Mouse (Mus musculus): ENCODE results near the gene Tm9sf3.
A peak's percentile ranks its signal among the peaks of the same experiment; 100 is the strongest.

The Tm9sf3 gene

DNA sequence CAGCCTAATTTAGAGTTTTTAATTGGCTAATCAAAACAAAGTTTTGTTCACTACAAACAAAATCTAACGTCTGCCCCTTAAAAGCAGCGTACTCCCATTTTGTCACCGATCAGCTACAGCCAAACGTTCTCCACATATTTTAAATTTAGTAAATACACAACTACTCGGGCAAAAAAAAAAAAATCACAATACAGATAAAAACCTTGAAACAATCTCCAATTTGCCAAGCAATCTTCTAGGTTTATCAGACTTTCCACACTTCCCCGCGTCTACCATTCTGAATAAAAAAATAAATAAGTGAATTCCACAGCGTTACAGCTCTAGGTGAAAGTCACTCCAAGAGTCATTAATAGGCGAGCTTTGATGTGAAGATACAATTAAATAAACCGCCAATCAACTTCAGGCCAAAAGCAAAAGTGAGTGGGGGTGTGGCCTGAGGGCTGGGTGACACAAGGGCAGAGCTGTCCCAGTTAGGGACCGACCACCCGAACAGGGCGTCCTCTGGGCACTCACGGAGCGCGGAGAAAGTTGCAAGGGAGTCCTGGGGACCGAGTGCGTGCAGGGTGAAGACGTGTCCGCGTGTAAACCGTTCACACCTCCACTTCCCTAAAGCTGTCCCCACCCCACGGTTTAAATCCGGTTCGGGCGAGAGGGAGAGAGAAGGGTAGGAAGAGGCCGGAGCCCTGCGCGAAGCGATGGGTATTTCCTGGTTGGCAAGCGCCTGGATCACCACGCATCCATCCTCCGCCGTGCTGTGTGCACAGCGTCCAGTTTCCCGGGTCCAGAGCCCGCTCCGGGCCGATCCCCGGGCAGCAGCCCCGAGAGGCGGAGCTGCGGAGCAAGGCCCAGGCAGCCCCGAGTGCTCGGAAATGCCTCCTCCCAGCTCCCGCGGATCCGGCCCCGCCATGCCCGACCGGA lies 826 bp downstream of the Tm9sf3 start:
- peak; percentile 72 for DNase-seq

DNA sequence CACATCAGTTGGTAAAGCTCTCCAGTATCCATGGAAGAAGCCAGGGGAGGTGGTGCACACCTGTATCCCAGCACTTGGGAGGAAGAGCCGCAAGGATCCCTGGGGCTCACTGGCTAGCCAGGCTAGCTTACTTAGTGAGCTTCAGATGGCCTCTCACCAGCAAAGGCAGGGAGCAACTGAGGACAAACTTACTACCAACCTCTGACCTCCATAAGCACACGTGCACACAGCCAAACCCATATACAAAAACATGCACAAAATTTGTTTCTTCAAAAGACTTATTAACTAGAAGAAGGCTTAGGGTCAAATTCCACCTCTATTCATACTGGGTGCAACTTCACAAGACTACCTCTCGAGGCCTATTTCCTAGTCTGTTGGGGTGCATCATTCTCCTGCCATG lies 3.1 kb downstream of the Tm9sf3 start:
- DNase-seq: no peak

DNA sequence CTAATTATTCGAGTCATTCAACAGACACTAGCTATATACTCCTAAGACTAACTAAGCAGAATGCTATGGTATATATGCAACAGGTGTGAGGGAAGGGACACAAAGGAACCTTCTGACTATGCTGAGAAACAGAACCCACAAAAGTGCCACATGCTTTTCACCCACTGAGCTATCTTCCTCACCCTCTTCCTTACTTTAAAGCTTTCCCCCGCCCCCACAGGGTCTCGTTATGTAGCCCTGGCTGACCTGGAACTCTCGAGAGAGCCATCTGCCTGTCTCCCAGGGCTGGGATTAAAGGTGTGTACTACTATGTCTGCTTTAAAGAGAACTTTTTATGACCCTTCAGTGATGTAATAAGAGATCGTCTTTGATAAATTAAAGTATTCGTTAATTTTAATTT lies 4.5 kb downstream of the Tm9sf3 start:
- DNase-seq: no peak

DNA sequence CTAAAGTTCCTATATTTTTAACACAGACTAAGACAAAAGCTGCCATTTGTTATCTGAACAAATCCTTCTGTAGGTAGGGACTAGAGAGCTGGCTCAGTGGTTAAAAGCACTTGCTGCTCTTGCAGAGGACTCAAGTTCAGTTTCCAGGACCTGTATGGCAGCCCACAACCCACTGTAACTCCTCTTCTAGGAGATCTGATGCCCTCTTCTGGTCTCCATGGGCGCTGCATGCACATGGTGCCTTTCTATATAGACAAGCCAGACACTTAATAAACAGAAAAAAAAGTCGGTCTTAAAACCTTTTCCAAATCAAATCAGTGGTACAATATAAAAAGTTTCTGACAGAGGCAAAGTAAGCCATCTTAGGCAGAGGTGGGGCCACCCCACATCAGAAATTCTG lies 5.1 kb downstream of the Tm9sf3 start:
- DNase-seq: no peak

DNA sequence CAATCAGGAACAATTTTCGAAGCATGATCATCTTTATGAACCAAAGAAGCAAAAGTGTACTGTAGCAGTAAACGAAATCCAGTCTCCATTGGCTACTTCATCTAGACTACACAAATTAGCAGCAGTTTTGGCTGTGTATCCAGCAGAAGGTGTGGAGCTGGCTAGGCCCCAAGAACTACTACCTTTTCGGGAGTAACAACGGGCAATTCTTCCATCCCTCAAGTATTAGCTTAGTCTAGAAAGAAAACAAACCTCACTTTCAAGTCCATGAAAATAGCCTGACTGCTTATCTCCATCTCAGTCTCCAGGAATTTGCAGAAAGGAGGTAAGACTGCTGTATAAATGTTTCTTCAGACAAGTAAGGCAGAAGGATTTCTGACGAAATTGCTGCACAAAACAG lies 9.2 kb downstream of the Tm9sf3 start:
- no peak for DNase-seq

DNA sequence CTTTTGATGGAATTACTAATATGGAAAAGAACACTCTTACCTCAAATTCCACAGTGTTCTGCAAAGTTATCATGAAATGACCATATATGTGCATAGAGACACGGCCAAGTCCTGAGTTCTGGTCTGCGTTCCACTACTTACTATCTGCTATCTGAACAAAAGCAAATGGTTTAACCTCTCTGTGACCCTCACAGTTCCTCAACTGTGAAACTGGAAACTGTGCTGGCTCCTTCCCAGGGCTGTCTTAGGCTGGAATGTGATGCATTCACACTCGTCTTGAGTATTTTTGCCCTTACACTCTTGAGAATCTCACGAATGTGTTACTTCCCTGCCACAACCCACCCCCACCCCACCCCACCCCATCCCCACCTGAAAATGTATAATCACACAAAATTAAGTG lies 14.8 kb downstream of the Tm9sf3 start:
- no peak for DNase-seq

DNA sequence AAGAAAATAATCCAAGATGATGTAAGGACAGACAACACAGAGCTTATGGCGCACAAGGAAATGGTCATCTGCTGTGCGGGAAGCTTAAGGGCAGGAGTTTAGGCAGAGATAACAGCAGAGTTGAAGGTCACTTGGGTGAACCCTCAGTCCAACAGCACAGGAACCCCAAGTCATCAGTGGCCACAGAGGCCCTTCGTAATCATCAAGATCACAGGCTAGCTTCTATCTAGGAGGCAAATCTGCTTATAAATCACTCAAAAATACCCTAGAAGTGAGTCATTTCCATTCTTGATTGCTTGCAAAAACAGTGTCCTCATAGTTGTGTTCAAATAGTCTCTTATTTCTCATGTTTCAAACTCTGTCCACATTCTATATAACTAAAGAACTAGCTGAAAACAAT lies 15.5 kb downstream of the Tm9sf3 start:
- DNase-seq: no peak

DNA sequence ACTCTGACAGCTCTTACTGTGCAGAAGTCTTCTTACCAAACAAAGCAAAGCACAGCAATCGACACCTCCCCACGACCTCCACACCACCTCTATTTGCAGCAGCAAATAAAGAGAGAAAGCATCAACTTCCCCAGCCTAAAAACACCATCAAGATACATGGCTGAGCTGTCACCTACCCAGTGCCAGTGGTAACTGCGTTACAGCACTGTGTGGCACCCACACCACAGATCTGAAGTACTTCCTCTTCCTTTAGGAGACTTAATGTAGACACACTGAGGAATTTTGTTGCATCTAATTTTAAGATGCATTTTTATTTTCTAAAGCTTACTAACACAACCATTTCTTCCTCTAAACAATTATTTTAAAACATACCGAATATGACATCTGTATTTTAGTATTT lies 17.5 kb downstream of the Tm9sf3 start:
- no peak for DNase-seq

DNA sequence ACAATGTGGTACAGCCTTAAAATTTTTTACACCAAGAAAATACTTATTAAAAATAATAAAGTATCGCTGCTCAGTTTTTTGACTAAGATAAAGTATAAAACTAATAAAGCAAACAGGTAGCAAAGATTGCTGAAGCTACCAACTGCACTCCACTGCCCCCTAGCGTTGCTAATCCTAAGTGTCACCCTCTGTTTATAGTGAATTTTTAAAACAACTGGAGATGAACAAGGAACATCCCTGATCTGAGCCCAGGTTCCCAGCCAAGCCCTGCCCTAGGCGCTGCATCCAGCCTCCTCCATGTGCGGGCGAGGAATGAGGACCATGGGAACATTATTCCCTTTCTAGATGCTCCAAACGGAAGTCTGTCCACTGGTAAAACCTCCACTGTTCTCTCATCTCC lies 19.2 kb downstream of the Tm9sf3 start:
- DNase-seq: no peak

DNA sequence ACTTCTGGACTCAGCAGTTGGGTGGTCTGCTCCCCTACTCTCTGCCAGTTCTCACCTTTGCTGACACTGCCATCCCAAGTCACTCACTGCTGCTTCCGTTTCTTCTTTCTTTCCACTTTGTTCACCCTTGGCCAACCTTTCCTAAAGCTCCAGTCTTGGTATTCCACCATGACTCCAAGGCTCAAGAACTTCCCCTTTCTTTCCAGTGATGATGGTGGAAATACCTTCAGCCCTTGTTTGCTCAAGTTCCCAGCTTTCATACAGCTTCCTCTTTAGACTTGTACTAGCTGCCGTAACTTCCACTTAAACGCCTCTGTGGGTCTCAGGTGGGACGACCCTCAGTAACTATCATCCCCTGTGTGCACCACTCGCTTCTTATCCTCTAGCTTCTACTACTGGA lies 21.8 kb downstream of the Tm9sf3 start:
- DNase-seq: no peak

DNA sequence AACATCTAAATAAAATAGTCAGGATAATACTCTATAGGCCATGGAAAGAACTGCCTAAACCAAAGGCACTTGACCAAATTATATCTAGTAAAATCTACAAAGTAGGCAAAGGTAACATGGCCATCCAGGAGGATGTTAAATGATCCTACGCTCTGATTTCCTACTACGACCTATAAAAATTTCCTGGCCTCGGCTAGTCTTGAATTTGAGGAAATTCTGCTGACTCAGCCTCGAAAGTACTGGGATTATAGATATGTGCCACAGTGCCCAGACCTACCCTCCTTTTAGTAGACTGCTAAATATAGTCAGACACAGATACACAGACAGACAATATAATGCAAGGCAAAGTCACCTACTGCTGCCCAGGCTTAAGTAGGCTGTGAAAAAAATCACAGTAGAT lies 30.1 kb downstream of the Tm9sf3 start:
- no peak for DNase-seq

DNA sequence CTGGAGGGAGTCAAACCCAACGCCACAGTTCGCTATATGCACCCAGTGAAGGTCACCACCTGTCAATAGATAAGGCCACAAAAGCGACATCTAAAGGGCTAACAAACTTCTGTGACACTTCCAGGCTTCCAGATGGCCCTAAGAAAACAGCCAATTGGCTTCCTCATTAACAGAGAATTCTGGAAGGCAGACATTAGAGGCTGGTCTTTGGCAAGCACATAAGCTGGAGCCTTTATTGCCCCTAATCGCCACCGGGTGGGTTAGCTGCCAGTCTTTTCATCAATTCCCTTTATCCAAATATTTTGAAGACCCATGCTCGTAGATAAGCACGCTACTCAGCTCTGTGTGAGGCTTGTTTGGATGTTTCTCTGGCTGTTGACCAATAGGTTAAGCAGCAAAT lies 55.5 kb downstream of the Tm9sf3 start:
- DNase-seq: no peak

DNA sequence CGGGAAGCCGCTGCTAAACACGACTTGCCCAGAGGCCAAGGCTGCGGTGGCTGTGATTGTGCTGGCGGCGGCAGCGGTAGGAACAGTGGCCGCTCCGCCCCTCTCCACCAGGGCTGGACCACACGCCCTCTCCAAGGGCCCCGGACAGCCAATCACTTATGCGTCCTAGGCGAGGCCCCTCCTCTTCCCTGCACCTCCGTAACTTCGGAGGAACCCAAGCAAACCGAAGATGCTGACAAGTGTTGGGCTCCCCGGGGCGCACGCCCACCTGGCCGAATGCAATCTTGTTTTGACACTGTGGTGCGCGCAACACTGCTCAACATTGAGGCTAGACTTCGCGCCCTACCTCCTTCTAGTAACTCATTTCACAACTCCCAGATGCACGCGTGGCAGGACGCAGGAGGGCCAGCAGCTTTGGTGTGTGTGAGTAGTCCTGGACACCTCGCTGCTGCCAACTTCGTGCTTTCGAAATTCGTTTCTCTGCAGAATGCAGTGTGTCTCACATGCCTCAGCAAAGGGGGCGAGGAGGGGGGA lies 56.9 kb downstream of the Tm9sf3 start, which contains the start of gene Tll2:
TSS of gene Tll2 (minus strand) at position 25 of the 534 bp plus-strand sequence.
- DNase-seq: no peak

DNA sequence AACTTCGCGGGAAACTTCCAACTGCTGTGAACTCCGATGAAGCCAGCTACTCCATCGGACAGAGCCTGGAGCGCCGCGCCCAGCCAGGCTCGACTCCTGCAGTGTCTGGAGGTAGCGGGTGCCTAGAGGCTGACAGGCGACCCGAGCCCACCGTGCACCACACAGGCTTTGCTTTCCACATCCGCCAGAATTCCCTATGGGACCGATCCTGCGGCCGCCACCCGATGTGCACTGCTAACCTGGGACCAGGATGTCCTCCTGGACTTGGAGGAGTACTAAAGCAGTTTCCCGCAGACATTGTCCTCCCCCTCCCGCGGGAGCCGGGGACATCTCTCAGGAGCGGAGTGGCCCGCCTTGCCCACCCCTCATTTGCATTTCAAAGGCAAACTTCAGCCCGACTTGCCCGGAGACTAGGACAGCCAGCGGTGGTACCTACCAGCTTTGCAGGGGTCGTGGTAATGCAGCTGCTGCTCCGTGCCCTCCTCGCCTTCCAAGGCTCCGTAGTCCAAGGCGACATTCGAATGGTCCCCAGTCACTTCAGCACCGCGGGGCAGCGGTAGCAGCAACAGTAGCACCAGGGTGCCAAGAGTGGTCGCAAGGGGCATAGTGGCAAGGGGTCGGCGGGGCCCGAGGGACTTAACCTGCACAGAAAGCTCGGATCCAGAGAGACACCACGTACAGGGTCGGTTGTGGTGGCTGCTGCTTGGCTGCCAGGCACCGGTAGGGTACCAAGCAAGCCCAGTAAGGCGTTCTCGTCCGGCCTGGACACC lies 57.6 kb downstream of the Tm9sf3 start:
- no peak for DNase-seq

DNA sequence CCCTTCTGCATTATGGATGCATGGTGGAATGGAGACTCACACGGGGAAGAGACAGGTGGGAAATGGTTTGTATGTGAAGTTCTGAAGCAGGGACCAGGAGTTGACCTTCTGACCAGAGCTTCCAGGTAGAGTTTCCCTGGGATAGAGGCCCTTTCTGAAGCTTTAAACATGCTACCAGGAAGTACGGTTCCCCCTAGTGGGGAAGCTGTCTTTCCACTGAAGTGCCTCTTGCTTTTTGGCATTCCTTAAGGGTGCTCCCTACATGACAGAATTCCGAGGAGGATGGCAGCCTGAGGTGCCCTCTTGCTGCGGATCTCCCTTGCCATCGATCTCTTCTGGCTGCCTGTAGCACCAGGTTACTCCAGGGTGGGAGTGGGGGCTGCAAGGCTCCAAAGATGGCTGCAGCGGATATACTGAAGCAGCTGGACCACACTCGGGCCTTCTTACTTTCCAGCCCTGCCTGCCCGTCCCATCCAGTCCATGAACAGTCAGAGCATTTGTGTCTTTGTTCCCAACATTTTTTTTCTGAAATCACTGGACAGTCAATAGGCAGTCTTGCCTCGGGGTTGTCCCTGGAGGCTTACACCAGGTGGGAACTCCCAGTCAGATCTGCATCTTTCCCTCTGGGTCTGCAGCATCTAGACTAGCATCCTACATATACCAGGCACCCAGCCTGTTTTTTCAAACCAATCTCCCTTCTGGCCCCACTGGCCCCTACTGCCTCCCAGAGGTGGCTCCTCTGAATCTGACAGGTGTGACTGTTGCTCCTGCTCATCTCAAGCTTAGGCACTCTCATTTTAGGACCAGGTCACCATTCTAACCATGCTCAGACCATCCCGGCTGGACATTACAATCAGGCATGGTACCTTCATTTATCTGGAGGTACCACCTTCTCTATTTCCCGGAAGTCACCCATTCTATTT lies 59.4 kb downstream of the Tm9sf3 start:
- DNase-seq: no peak

DNA sequence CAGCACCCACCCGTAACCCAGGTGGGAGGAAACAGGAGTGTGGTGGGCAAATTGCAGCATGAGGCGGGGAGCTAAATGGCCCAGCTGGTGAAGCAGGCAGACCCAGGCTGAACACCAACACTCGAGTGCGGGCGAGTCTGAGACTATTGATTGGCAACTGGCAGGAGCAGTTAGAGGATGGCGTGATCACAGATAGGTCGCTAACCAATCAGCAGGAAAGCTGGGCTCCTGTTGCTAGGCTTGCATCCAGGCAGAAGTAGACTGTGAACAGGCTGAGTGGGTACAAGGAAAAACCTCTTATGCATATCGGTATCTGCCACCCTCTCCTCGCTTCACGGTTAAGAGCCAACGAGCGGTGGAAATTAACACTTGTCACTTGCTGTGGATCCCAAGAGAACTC lies 66.2 kb downstream of the Tm9sf3 start:
- no peak for DNase-seq

DNA sequence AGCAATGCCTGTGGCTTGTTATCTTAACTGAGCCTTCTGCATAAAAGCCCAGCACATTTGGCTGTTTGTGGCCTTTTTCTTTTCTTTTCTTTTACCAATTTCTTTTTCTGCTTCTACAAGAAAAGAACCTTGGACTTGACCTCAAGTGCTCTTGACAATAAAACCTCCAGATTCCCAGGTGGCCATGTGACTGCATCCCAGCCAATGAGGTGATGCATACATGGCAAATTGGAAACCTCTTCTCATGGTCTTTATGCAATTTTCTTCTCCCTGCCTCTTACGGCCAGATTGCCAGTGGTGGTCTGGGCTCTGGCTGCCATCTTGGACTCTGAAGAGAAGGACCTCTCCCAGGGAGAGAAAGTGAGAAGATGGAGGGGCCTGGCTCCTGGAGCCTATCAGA lies 70.4 kb downstream of the Tm9sf3 start:
- no peak for DNase-seq

DNA sequence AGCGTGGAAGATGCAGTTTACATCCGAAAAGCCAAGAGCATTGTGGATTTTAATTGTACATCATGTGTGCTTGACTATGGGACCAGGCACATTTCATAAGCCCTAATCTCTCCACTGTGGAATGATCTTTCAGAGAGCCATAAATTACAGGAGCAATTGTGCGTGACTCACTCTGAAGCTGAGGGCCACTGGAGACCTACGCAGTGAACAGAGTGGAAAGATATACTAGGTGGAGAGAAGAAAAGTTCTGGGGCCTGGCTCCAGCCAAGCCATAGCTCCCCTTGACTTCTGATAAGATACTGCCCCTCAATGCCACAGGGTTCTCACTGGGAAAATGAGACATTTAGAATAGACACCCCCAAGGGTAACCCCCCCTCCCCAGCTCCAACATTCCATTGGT lies 70.8 kb downstream of the Tm9sf3 start:
- no peak for DNase-seq

DNA sequence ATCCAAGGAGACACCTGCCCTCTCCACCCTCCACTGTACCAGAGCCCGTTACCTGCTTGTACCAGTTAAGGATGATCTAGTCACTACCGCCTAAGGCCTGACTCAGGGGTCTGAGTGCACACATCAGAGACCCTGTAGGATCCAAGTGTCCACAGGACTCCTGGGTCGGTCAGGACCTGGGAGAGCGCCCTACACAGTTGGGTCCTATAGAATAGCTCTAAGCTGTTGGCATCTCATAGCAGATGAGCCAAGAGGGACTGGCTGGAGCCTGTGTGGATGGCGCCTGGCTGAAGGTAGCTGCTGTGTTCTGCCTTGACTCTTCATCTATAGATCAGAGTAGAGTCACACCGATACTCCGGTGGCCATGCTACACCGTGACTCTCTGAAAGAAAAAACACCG lies 72.1 kb downstream of the Tm9sf3 start:
- no peak for DNase-seq

DNA sequence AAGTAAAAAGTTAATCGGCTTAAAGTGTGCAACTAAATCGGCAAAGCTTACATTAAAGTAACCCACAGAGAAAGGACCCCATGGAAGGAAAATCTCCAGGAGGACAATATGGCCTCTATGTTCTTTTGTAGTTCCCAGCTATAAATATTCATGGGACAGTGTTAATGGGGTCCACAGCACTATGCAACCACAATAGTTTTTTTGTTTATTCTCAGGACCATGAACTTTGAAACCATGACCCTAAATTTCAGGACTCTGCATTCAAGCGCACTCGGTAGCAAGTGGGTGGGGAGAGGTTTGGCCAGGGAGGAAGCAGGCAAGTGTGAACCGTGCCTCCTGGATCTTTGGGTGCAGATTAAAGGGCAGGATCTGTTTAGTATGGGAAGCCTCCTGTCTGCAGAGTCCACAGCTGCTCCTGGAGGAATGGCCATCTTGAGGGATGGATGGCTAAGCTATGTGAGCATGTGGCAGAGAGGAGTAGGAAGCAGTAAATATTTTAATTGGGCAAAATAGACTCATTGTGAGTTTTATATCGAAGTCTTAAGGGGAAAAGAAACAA lies 72.8 kb downstream of the Tm9sf3 start:
- DNase-seq: no peak

DNA sequence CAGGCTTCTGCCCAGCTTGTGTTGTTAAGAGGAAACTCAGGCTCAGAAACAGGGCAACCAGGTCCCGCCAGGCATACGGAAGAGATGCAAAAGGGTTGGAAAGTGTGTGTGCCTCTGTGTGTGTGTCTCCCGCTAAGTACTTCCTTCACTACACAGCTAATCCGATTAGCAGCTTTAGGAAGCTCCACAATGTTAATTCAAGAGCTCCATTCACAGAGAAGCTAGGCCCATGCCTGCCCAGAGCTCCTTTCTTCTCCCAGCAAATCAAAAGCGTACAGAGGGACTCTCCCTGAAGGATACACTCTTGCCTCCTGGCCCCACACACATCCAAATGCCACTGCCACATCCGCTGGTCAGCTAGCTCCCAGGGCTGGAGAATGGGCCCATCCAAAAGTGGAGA lies 86.5 kb downstream of the Tm9sf3 start:
- DNase-seq: no peak

DNA sequence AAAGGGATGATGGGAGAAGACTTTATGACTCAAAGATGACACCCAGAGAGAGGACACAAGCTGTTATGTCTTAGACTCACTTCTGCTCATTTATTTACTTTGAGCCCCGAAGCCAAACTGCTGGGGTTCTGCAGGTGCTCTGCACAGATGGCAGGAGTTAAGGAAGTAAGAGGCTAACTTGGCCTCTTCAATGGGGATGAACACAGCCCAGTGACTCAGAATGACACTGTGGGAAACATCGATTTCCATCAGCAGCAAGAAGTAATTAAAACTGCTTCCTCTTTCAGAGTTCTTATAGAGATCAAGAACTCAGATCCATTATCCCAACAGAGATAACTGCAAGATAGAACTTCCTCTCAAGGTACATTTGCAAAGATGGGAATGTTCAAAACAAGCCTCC lies 86.9 kb downstream of the Tm9sf3 start:
- peak; percentile 9 for DNase-seq

DNA sequence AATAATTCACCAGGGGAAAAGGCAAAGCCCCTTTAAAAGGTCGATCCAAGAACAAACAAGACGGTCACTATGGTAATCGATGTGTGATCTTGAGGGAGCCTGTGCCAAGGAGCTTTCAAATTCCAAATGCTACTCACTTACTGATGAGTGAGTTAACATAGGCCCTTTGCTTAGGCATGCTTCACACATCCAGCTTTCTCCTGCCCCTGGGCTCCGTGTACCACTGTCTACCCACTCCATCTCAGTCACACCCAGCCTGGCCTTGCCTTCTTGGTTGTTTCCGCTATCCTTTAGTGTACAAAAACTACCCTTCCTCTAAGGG lies 97.9 kb downstream of the Tm9sf3 start:
- DNase-seq: no peak

Data from cerebellum, adult 9-11 months (tissue).